Mouse (Mus musculus) CH12.LX (cell line): Measurements from ENCODE around the gene Cabp2. TPM values are rescaled to one million over a fixed set of nuclear protein-coding genes. Genes with fewer than 3 reads are reported as not detected.
"Not testable (repeated sequence)": the region's sequence is repeated elsewhere in the genome, so short reads cannot be mapped to it uniquely, and the experiment has no call there.

Source experiments
- DNase-seq: peaks from one replicate; pipeline ENCODE4 v3.0.0-alpha.2; 2013; ENCODE audit errors: extremely low read depth
- H3K27ac ChIP-seq: 2 replicates; pipeline ENCODE4 v1.5.1; 2012; ENCODE audit warnings: low read depth, mild to moderate bottlenecking, control low read depth, moderate library complexity; ENCODE audit not compliant: insufficient read depth
- H3K27me3 ChIP-seq: replicated peaks from 2 replicates; pipeline ENCODE3; 2012; ENCODE audit warnings: inconsistent platforms
- H3K36me3 ChIP-seq, 2 experiments: replicated peaks in 1 of 2; 2 replicates each; pipeline versions ENCODE3 to v1.6.1; 2012; ENCODE audit warnings: inconsistent platforms in 1 of 2, low read length in 1 of 2, mild to moderate bottlenecking in 1 of 2, mixed read lengths in 1 of 2, moderate library complexity in 1 of 2; ENCODE audit not compliant: control insufficient read depth in 1 of 2, insufficient read depth in 1 of 2
- H3K4me1 ChIP-seq, 2 experiments: 2 replicates each; pipeline ENCODE4 v1.6.1; 2012; ENCODE audit warnings: inconsistent platforms in 1 of 2, moderate library complexity in 1 of 2; ENCODE audit not compliant: insufficient read depth in 2 of 2, control insufficient read depth in 1 of 2
- H3K4me2 ChIP-seq: 2 replicates; pipeline ENCODE4 v1.6.1; 2012; ENCODE audit warnings: low read depth, mild to moderate bottlenecking, control low read depth; ENCODE audit not compliant: poor library complexity, insufficient read depth, severe bottlenecking
- H3K4me3 ChIP-seq, 3 experiments: fragments of 150-350 bp in 1 of 3; sonication (generic) in 1 of 3; replicated peaks in 1 of 3; 2 replicates each; pipeline versions ENCODE3 to v1.5.1; 2011 to 2012; ENCODE audit warnings: low read depth in 2 of 3, low read length in 2 of 3, mild to moderate bottlenecking in 2 of 3, moderate library complexity in 2 of 3, control low read depth in 1 of 3, improper control_type of control experiment in 1 of 3, inconsistent platforms in 1 of 3, mixed read lengths in 1 of 3; ENCODE audit not compliant: poor library complexity in 1 of 3
- H3K79me2 ChIP-seq: replicated peaks from 2 replicates; pipeline ENCODE4 v1.6.1; 2012; ENCODE audit warnings: mild to moderate bottlenecking, moderate library complexity; ENCODE audit not compliant: control insufficient read depth, poor library complexity, insufficient read depth, severe bottlenecking; ENCODE audit errors: extremely low read depth
- H3K9ac ChIP-seq: 2 replicates; pipeline ENCODE4 v1.6.1; 2012; ENCODE audit warnings: low read depth, mild to moderate bottlenecking, control low read depth, moderate library complexity; ENCODE audit not compliant: insufficient read depth
- H3K9me3 ChIP-seq: replicated peaks from 2 replicates; pipeline ENCODE3; 2012; ENCODE audit warnings: low read length, inconsistent platforms, mixed read lengths
- BHLHE40 ChIP-seq: IDR thresholded peaks from 2 replicates; pipeline ENCODE4 v1.6.1; 2011; ENCODE audit warnings: mild to moderate bottlenecking, low read depth, low read length, improper control_type of control experiment
- CHD2 ChIP-seq: IDR thresholded peaks from 2 replicates; pipeline ENCODE4 v1.6.1; 2011; ENCODE audit warnings: low read length, improper control_type of control experiment
- HCFC1 ChIP-seq: IDR thresholded peaks from 2 replicates; pipeline ENCODE4 v1.6.1; 2012; ENCODE audit warnings: low read depth, mild to moderate bottlenecking, inconsistent platforms, low read length, improper control_type of control experiment
- IRF4 ChIP-seq: IDR thresholded peaks from 2 replicates; pipeline ENCODE4 v1.6.1; 2014; ENCODE audit warnings: low read depth, mild to moderate bottlenecking, inconsistent platforms, low read length, improper control_type of control experiment
- MAFK ChIP-seq: IDR thresholded peaks from 2 replicates; pipeline ENCODE4 v1.6.1; 2011; ENCODE audit warnings: low read length, improper control_type of control experiment; ENCODE audit not compliant: insufficient replicate concordance
- MXI1 ChIP-seq: IDR thresholded peaks from 2 replicates; pipeline ENCODE4 v1.6.1; 2011; ENCODE audit warnings: mild to moderate bottlenecking, low read depth, low read length, improper control_type of control experiment
- NELFE ChIP-seq: IDR thresholded peaks from 2 replicates; pipeline ENCODE4 v1.6.1; 2011; ENCODE audit warnings: low read depth, low read length, improper control_type of control experiment
- NRF1 ChIP-seq: IDR thresholded peaks from 2 replicates; pipeline ENCODE4 v1.6.1; 2014; ENCODE audit warnings: low read depth, mild to moderate bottlenecking, inconsistent platforms, low read length, improper control_type of control experiment, moderate library complexity
- PAX5 ChIP-seq: IDR thresholded peaks from 2 replicates; pipeline ENCODE4 v1.6.1; 2012; ENCODE audit warnings: low read length, inconsistent platforms, mixed read lengths
- POLR2A ChIP-seq: IDR thresholded peaks from 2 replicates; pipeline ENCODE4 v1.6.1; 2011; ENCODE audit warnings: low read depth, mild to moderate bottlenecking, improper control_type of control experiment, low read length
- POLR2AphosphoS2 ChIP-seq: IDR thresholded peaks from 2 replicates; pipeline ENCODE4 v1.6.1; 2011; ENCODE audit warnings: low read depth, low read length, improper control_type of control experiment
- RAD21 ChIP-seq: IDR thresholded peaks from 2 replicates; pipeline ENCODE4 v1.6.1; 2011; ENCODE audit warnings: low read depth, mild to moderate bottlenecking, low read length, improper control_type of control experiment, moderate library complexity
- TCF12 ChIP-seq: IDR thresholded peaks from 2 replicates; pipeline ENCODE4 v1.6.1; 2014; ENCODE audit warnings: low read depth, mild to moderate bottlenecking, inconsistent platforms, low read length, improper control_type of control experiment
- UBTF ChIP-seq: IDR thresholded peaks from 2 replicates; pipeline ENCODE4 v1.6.1; 2012; ENCODE audit warnings: low read depth, mild to moderate bottlenecking, inconsistent platforms, low read length, improper control_type of control experiment, moderate library complexity
- USF1 ChIP-seq: IDR thresholded peaks from 2 replicates; pipeline ENCODE4 v1.6.1; 2014; ENCODE audit warnings: low read depth, mild to moderate bottlenecking, inconsistent platforms, low read length, improper control_type of control experiment
- ZKSCAN1 ChIP-seq: IDR thresholded peaks from 2 replicates; pipeline ENCODE4 v1.6.1; 2012; ENCODE audit warnings: low read depth, inconsistent platforms, low read length, improper control_type of control experiment, borderline replicate concordance
- ZNF384 ChIP-seq: IDR thresholded peaks from 2 replicates; pipeline ENCODE4 v1.6.1; 2012; ENCODE audit warnings: low read depth, low read length, improper control_type of control experiment, inconsistent platforms
- dilution Hi-C: fragments of 300-500 bp; cut with MboI; formaldehyde crosslinking; loops from 2 replicates; pipeline ENCODE4 v1.14.3; 2020; ENCODE audit warnings: low sequenced_read_pairs; ENCODE audit not compliant: extremely low pct_unique_long_range_greater_than_20kb, extremely low pct_ligation_motif_present
- in situ Hi-C: fragments of 300-500 bp; cut with MboI; formaldehyde crosslinking; loops from 3 replicates; pipeline ENCODE4 v1.14.3; 2019; ENCODE audit warnings: low sequenced_read_pairs, low pct_ligation_motif_present, low pct_unique_long_range_greater_than_20kb, mixed read lengths
- polyA plus RNA-seq: library from polyadenylated mRNA; unstranded; fragments of >175 nt; gene quantifications from 2 replicates; pipeline ENCODE4 v1.2.1, GENCODE M21; 2012; ENCODE audit warnings: low read depth; ENCODE audit not compliant: insufficient read length
- total RNA-seq, 2 experiments: library from RNA; depleted of rRNA; stranded (reverse); fragments of 300-350 nt in 1 of 2; fragments of >200 nt in 1 of 2; gene quantifications; 2 replicates each; pipeline ENCODE4 v1.2.3; 2012 to 2014

The Cabp2 gene
- total and polyA plus RNA-seq, 3 experiments: not detected

GRCm38 (mm10) chr19:4122411-4123370, 41.3 kb downstream of the Cabp2 start (continued):
- TF ChIP-seq NELFE (no peak), BHLHE40 (no peak), ZKSCAN1 (no peak), HCFC1 (no peak), POLR2AphosphoS2 (no peak), NRF1 (no peak), RAD21 (peak; percentile 53)
- TF ChIP-seq, all 38 proteins: peak for 6

GRCm38 (mm10) chr19:4124432-4124831, 43.1 kb downstream of the Cabp2 start:
- Histone ChIP-seq H3K4me2 (no peak overlapping the region), H3K79me2 (peaks cover 26% of the 10 kb centered on the region), H3K9ac (no peak overlapping the region), H3K27me3 (no peaks in the 10 kb centered on the region), H3K4me1 (peaks cover 19 to 68% of the 10 kb centered on the region in 2 experiments), H3K27ac (peak overlapping the region; percentile 4; the same call in 1 of the 2 replicates), H3K4me3 (no peak overlapping the region), H3K36me3 (peaks cover 12 to 23% of the 10 kb centered on the region in 2 experiments), H3K9me3 (no peaks in the 10 kb centered on the region)
- in situ Hi-C loops: no loop called here
- no peak for DNase-seq
- TF ChIP-seq CHD2 (no peak), NRF1 (no peak), IRF4 (no peak), MXI1 (no peak), TCF12 (no peak), USF1 (no peak), MAFK (no peak), ZNF384 (no peak), UBTF (no peak), PAX5 (no peak), POLR2A (no peak)
- dilution Hi-C loops: no loop called here

DNA sequence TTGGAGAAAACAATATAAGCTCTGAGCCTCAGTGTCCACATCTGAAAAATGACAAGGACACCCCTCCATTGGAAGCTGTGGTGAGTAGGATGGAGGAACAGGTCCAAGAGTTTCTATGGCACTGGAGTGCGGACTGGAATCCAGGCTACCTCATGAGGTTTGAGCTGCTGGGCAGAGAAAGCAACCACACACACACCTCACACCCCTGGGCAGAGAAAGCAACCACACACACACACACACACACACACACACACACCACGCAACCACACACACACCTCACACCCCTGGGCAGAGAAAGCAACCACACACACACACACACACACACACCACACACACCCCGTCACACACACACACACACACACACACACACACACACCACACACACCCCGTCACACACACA, 43.9 kb downstream of the Cabp2 start:
- DNase-seq: not testable (repeated sequence)

More for the DNA sequence above, 43.9 kb downstream of the Cabp2 start:
- in situ Hi-C loops: loop anchor here (5.0 kb wide), 1 partner anchor 77 kb away; the partner anchor contains the start of gene Rad9a
- peak overlapping the region; percentile 34 for H3K27ac ChIP-seq
- peaks cover 17 to 67% of the 10 kb centered on the region in 2 experiments for H3K4me1 ChIP-seq
- peak overlapping the region; percentile 72 for H3K4me2 ChIP-seq
- peaks cover 24% of the 10 kb centered on the region for H3K79me2 ChIP-seq
- H3K4me3 ChIP-seq: peak overlapping the region in 2 of 3 experiments; percentile 41 to 58
- H3K9me3 ChIP-seq, H3K27me3 ChIP-seq, dilution Hi-C loops: not testable (repeated sequence)
- H3K9ac ChIP-seq: peak overlapping the region; percentile 46; the same call in 1 of the 2 replicates
- peaks cover 14 to 27% of the 10 kb centered on the region in 2 experiments for H3K36me3 ChIP-seq
